Mouse (Mus musculus): Measurements from ENCODE around the gene Lrrc7. TPM values are rescaled to one million over a fixed set of nuclear protein-coding genes. Genes with fewer than 3 reads are reported as not detected.

Gene Lrrc7
- polyA plus RNA-seq, 1 experiment from 2014 or later = 0.13 TPM

DNA sequence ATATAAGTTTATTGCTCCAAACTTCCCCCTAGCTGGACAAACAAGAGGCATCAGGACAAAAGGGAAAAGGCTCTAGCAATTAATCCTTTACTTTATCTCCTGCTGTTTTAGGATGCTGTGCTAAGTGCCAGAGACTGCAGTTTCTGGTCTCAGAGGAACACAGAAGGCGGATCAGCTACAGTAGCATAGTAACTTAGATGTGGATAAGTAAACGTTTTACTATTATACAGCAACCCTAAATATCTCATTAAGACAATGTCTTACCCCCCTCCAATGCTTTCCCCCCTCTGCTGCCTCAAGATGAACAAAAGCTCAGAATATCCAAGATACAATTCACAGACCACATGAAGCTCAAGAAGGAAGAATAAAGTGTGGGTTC lies 174.0 kb downstream of the Lrrc7 start:
- Histone ChIP-seq H3K27ac (ENCODE audit: low read depth, low read length) (no peak overlapping the region), H3K9ac (ENCODE audit: low read depth, low read length) (no peak overlapping the region), H3K27me3 (ENCODE audit: control insufficient read depth, insufficient read depth, low read length) (no peaks in the 10 kb centered on the region), H3K36me3 (ENCODE audit: control insufficient read depth, insufficient read depth, low read length) (no peaks in the 10 kb centered on the region), H3K4me2 (no peak overlapping the region), H3K4me3 (ENCODE audit: low read depth, low read length) (no peak overlapping the region), H3K9me3 (replicated peaks; ENCODE audit: control insufficient read depth, low read length) (no peaks in the 10 kb centered on the region), H3K4me1 (ENCODE audit: control insufficient read depth, insufficient read depth, low read length) (no peaks in the 10 kb centered on the region)
- ATAC-seq (replicated peaks; ENCODE audit: insufficient number of reproducible peaks, low FRiP score, low TSS enrichment) = no peak
- WGBS (ENCODE audit: insufficient replicate concordance) = 46% methylated on average over 2 of the region's 2 CpGs

DNA sequence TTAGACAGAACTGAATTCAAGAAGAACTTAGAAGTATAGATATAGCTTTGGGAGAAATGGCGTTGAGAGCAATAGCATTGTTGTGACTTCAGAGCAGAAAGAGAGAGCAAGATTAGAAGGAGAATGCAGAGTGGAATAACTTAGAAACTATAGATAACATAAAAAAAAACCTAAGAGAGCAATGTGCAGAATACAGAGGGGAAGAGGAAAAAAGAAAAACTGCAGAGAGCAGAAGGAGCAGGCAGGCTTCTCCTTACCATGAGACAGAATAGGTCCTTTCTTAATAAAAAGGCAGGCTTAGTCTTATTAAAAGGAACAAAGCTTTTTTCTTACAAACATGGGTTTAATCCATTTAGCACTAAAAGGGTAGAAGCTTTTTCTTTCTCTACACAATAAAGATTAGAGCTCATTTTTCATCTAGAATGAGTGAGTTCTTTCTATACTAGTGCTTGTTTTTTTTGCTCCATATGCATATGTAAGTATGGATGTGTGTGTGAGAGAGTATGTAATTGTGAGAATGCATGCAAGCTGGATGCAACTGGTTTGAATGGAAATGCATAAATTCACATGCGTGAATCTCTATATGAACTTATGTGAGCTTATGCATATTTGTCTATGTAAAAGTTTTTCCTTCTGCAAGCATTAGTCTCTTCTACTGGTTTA lies 174.5 kb downstream of the Lrrc7 start:
- H3K27me3 ChIP-seq (ENCODE audit: control insufficient read depth, insufficient read depth, low read length) = no peaks in the 10 kb centered on the region
- H3K9ac ChIP-seq (ENCODE audit: low read depth, low read length) = no peak overlapping the region
- H3K4me2 ChIP-seq = no peak overlapping the region
- no peaks in the 10 kb centered on the region for H3K36me3 ChIP-seq (ENCODE audit: control insufficient read depth, insufficient read depth, low read length)
- H3K27ac ChIP-seq (ENCODE audit: low read depth, low read length) = no peak overlapping the region
- no peak overlapping the region for H3K4me3 ChIP-seq (ENCODE audit: low read depth, low read length)
- WGBS (ENCODE audit: insufficient replicate concordance) = 63% methylated on average over 2 of the region's 2 CpGs
- H3K4me1 ChIP-seq (ENCODE audit: control insufficient read depth, insufficient read depth, low read length) = no peaks in the 10 kb centered on the region
- no peaks in the 10 kb centered on the region for H3K9me3 ChIP-seq (replicated peaks; ENCODE audit: control insufficient read depth, low read length)
- no peak for ATAC-seq (replicated peaks; ENCODE audit: insufficient number of reproducible peaks, low FRiP score, low TSS enrichment)

DNA sequence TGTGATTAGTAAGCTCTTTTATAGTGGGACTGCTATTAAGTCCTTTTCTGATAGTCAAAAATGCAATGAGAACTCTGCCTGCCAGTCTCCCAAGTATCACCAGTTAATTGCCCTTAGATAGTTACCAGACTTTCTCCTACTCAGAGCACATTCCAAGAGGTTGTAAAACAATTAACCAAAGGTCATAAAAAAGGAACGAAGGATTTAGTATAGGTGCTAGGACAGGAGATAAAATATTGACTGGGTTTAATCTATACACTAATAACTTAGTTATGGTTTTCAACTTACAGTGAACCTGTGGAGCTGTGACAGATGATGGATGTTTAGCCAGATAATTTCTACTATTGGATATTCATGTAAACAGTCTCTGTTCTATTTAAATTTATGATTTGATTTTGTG lies 175.2 kb downstream of the Lrrc7 start:
- Histone ChIP-seq H3K36me3 (ENCODE audit: control insufficient read depth, insufficient read depth, low read length) (no peaks in the 10 kb centered on the region), H3K27me3 (ENCODE audit: control insufficient read depth, insufficient read depth, low read length) (no peaks in the 10 kb centered on the region), H3K4me3 (ENCODE audit: low read depth, low read length) (no peak overlapping the region), H3K4me2 (no peak overlapping the region), H3K4me1 (ENCODE audit: control insufficient read depth, insufficient read depth, low read length) (no peaks in the 10 kb centered on the region), H3K9ac (ENCODE audit: low read depth, low read length) (no peak overlapping the region), H3K9me3 (replicated peaks; ENCODE audit: control insufficient read depth, low read length) (no peaks in the 10 kb centered on the region), H3K27ac (ENCODE audit: low read depth, low read length) (no peak overlapping the region)
- ATAC-seq (replicated peaks; ENCODE audit: insufficient number of reproducible peaks, low FRiP score, low TSS enrichment) = no peak
- 49% methylated on average over 1 of the region's 1 CpGs for WGBS (ENCODE audit: insufficient replicate concordance)

DNA sequence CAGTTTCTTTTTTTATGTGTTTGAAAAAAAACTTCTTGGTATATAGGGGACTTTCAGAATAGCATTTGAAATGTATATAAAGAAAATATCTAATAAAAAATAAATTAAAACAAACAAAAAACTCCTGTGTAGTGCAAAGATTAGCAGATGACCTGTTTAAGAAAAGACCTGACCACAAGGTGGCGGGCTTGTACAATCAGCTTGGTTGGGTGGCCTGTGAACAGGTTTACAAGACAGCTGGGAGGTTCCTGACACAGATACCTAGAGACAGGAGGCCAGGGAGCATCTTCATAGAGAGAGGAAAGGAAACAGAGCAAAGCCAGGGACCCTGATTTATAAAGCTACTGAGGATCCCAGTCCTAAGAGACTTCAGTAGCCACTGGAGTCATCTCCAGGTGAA lies 186.1 kb downstream of the Lrrc7 start:
- no peaks in the 10 kb centered on the region for H3K9me3 ChIP-seq (replicated peaks; ENCODE audit: control insufficient read depth, low read length)
- H3K9ac ChIP-seq (ENCODE audit: low read depth, low read length) = no peak overlapping the region
- H3K36me3 ChIP-seq (ENCODE audit: control insufficient read depth, insufficient read depth, low read length) = no peaks in the 10 kb centered on the region
- H3K27ac ChIP-seq (ENCODE audit: low read depth, low read length) = no peak overlapping the region
- 0% methylated on average over 1 of the region's 1 CpGs for WGBS (ENCODE audit: insufficient replicate concordance)
- H3K4me3 ChIP-seq (ENCODE audit: low read depth, low read length) = no peak overlapping the region
- no peaks in the 10 kb centered on the region for H3K27me3 ChIP-seq (ENCODE audit: control insufficient read depth, insufficient read depth, low read length)
- H3K4me2 ChIP-seq = no peak overlapping the region
- ATAC-seq (replicated peaks; ENCODE audit: insufficient number of reproducible peaks, low FRiP score, low TSS enrichment) = no peak
- no peaks in the 10 kb centered on the region for H3K4me1 ChIP-seq (ENCODE audit: control insufficient read depth, insufficient read depth, low read length)

DNA sequence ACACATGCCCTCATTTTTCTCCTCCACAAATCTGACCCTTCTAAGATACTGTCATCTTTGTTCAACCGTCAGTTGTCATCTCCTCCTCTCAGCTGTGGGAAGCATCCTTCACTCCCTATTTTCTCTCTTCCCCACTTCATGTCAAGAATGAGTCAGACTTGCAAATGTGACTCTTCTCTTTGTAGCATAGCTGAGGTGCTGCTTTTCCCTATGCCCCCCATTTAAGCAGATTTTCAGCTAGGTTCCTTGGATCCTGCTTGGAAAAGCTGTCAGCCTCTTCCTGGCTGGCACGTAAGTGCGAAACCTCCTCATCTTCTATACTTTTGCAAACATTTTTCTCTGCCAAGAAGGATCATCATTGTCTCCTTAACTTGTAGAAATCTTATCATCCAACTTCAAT lies 192.9 kb downstream of the Lrrc7 start:
- WGBS (ENCODE audit: insufficient replicate concordance) = 75% methylated on average over 3 of the region's 3 CpGs
- Histone ChIP-seq H3K4me2 (no peak overlapping the region), H3K4me3 (ENCODE audit: low read depth, low read length) (no peak overlapping the region), H3K9me3 (replicated peaks; ENCODE audit: control insufficient read depth, low read length) (no peaks in the 10 kb centered on the region), H3K27me3 (ENCODE audit: control insufficient read depth, insufficient read depth, low read length) (no peaks in the 10 kb centered on the region), H3K27ac (ENCODE audit: low read depth, low read length) (no peak overlapping the region), H3K4me1 (ENCODE audit: control insufficient read depth, insufficient read depth, low read length) (no peaks in the 10 kb centered on the region), H3K9ac (ENCODE audit: low read depth, low read length) (no peak overlapping the region), H3K36me3 (ENCODE audit: control insufficient read depth, insufficient read depth, low read length) (no peaks in the 10 kb centered on the region)
- no peak for ATAC-seq (replicated peaks; ENCODE audit: insufficient number of reproducible peaks, low FRiP score, low TSS enrichment)

DNA sequence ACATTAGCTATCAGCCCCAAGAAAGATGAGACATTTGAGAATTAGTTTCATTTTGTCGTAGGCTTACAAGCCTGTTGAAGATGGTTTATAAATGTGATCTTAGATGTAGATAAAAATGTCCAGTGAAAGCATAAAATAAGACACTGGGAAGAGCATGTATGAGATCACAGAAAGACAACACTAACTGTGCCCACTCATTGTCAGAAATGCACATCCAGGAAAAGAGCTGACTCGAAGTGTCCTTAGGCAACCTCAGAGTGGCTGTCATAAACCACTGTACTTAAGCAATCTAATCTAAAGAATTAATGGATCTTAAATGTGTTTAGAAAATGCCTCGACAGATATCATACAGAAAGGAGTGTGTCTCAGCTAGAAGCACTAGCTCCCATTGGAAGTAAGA lies 196.2 kb downstream of the Lrrc7 start:
- no peak overlapping the region for H3K4me2 ChIP-seq
- 64% methylated on average over 3 of the region's 3 CpGs for WGBS (ENCODE audit: insufficient replicate concordance)
- no peaks in the 10 kb centered on the region for H3K9me3 ChIP-seq (replicated peaks; ENCODE audit: control insufficient read depth, low read length)
- no peak for ATAC-seq (replicated peaks; ENCODE audit: insufficient number of reproducible peaks, low FRiP score, low TSS enrichment)
- no peak overlapping the region for H3K27ac ChIP-seq (ENCODE audit: low read depth, low read length)
- H3K36me3 ChIP-seq (ENCODE audit: control insufficient read depth, insufficient read depth, low read length) = no peaks in the 10 kb centered on the region
- H3K27me3 ChIP-seq (ENCODE audit: control insufficient read depth, insufficient read depth, low read length) = no peaks in the 10 kb centered on the region
- no peak overlapping the region for H3K4me3 ChIP-seq (ENCODE audit: low read depth, low read length)
- H3K4me1 ChIP-seq (ENCODE audit: control insufficient read depth, insufficient read depth, low read length) = no peaks in the 10 kb centered on the region
- H3K9ac ChIP-seq (ENCODE audit: low read depth, low read length) = no peak overlapping the region

DNA sequence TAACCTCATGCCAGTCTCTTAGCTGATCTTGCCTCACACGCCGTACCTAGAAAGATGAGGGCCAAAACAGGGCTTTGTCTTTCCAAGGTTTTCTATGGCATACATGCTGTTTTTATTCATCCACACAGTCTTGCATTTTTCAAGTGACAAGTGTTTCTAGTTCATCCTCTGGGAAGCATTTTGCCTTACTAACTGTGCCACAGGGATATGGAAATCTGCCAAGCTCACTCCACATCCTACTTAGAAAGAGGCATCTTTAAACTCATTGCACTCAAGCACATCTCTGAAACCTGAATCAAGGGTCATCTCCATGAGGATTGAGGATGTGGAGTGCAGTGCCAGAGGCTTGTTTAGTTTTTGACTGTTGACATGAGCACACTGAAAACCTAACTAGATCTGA lies 199.9 kb downstream of the Lrrc7 start:
- Histone ChIP-seq H3K27ac (ENCODE audit: low read depth, low read length) (no peak overlapping the region), H3K27me3 (ENCODE audit: control insufficient read depth, insufficient read depth, low read length) (no peaks in the 10 kb centered on the region), H3K9ac (ENCODE audit: low read depth, low read length) (no peak overlapping the region), H3K36me3 (ENCODE audit: control insufficient read depth, insufficient read depth, low read length) (no peaks in the 10 kb centered on the region), H3K4me1 (ENCODE audit: control insufficient read depth, insufficient read depth, low read length) (no peaks in the 10 kb centered on the region), H3K9me3 (replicated peaks; ENCODE audit: control insufficient read depth, low read length) (no peaks in the 10 kb centered on the region), H3K4me3 (ENCODE audit: low read depth, low read length) (no peak overlapping the region), H3K4me2 (no peak overlapping the region)
- WGBS (ENCODE audit: insufficient replicate concordance) = 95% methylated on average over 2 of the region's 2 CpGs
- ATAC-seq (replicated peaks; ENCODE audit: insufficient number of reproducible peaks, low FRiP score, low TSS enrichment) = no peak

DNA sequence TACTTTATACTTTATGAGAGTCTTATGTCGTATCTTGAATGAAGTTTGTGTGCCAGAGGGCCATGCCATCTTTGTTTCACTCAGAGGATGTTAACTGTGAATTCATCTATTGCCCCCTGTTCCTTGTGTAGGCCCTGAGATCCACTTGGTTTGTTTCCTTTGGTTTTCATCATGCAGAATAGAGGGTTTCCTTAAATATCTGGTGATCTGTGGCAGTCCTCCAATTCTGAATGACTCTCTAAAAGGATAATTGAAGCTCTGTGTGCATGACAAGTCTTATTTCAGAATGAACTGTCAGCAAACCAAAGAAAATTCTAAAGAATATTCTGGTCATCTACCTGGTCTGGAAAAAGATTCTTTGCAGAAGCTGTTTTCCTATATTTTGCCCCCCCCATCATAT lies 205.3 kb downstream of the Lrrc7 start:
- H3K36me3 ChIP-seq (ENCODE audit: control insufficient read depth, insufficient read depth, low read length) = no peaks in the 10 kb centered on the region
- no peak for ATAC-seq (replicated peaks; ENCODE audit: insufficient number of reproducible peaks, low FRiP score, low TSS enrichment)
- no peak overlapping the region for H3K4me3 ChIP-seq (ENCODE audit: low read depth, low read length)
- no peak overlapping the region for H3K27ac ChIP-seq (ENCODE audit: low read depth, low read length)
- H3K27me3 ChIP-seq (ENCODE audit: control insufficient read depth, insufficient read depth, low read length) = no peaks in the 10 kb centered on the region
- H3K4me2 ChIP-seq = no peak overlapping the region
- H3K9ac ChIP-seq (ENCODE audit: low read depth, low read length) = no peak overlapping the region
- no peaks in the 10 kb centered on the region for H3K9me3 ChIP-seq (replicated peaks; ENCODE audit: control insufficient read depth, low read length)
- H3K4me1 ChIP-seq (ENCODE audit: control insufficient read depth, insufficient read depth, low read length) = no peaks in the 10 kb centered on the region
- WGBS (ENCODE audit: insufficient replicate concordance) = 81% methylated on average over 1 of the region's 1 CpGs

DNA sequence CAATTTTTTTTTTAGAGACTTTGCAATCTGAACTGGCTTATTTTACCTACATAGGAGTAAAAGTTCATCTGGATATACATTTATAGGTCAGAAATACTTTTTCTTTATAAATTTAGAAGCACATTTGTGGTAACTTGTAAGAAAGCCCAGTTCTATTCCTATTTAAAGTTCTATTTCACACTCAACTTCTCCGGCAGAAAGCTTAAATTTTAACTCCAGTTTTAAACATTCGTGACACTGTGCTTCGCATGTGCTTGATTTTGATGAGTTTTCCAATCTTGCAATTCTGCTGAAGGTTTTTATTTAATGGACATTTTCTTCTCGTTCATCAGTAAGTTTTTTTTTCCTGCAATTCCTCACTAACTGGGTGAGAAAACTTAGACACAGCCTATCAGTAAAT lies 205.8 kb downstream of the Lrrc7 start:
- no peaks in the 10 kb centered on the region for H3K36me3 ChIP-seq (ENCODE audit: control insufficient read depth, insufficient read depth, low read length)
- 81% methylated on average over 4 of the region's 4 CpGs for WGBS (ENCODE audit: insufficient replicate concordance)
- H3K4me2 ChIP-seq = no peak overlapping the region
- H3K4me3 ChIP-seq (ENCODE audit: low read depth, low read length) = no peak overlapping the region
- no peak overlapping the region for H3K9ac ChIP-seq (ENCODE audit: low read depth, low read length)
- no peaks in the 10 kb centered on the region for H3K9me3 ChIP-seq (replicated peaks; ENCODE audit: control insufficient read depth, low read length)
- no peaks in the 10 kb centered on the region for H3K4me1 ChIP-seq (ENCODE audit: control insufficient read depth, insufficient read depth, low read length)
- H3K27ac ChIP-seq (ENCODE audit: low read depth, low read length) = no peak overlapping the region
- H3K27me3 ChIP-seq (ENCODE audit: control insufficient read depth, insufficient read depth, low read length) = no peaks in the 10 kb centered on the region
- no peak for ATAC-seq (replicated peaks; ENCODE audit: insufficient number of reproducible peaks, low FRiP score, low TSS enrichment)
